Mouse (Mus musculus): ENCODE measurements around the gene Sdad1. TPM values are rescaled to one million over a fixed set of nuclear protein-coding genes. Genes with fewer than 3 reads are reported as not detected.
"Not testable (repeated sequence)": the region's sequence is repeated elsewhere in the genome, so short reads cannot be mapped to it uniquely, and the experiment has no call there.

The Sdad1 gene
- polyA plus RNA-seq (2016; fragmentation: Nextera tagmentation; extraction: Ambion mirVana): 59.4 and 63.0 TPM in 2 replicates

- Histone ChIP-seq H3K4me1 (peaks cover 23% of the 10 kb centered on the region), H3K27ac (peak within 1 kb of the TSS; percentile 86)
- DNase-seq (ENCODE audit: extremely low spot score, low spot score): peak; percentile 93
These were observed at the start of gene Sdad1 for GRCm38 (mm10) chr5:92309681-92310511. Gene Sdad1, minus strand, starts transcription at chr5:92310479.

GRCm38 (mm10) chr5:92358767-92359455 lies 48.6 kb upstream of the Sdad1 start:
- Histone ChIP-seq H3K36me3 (replicated peaks) (no peaks in the 10 kb centered on the region), H3K27me3 (ENCODE audit: poor library complexity, severe bottlenecking) (no peaks in the 10 kb centered on the region), H3K4me1 (peaks cover 5% of the 10 kb centered on the region), H3K9me3 (no peaks in the 10 kb centered on the region), H3K27ac (no peak overlapping the region), H3K4me3 (no peak overlapping the region)
- 85% methylated on average over 11 of the region's 11 CpGs for WGBS
- no peak for DNase-seq (ENCODE audit: extremely low spot score, low spot score)

More at GRCm38 (mm10) chr5:92309681-92310511, at the start of gene Sdad1:
- H3K4me3 ChIP-seq: peak within 1 kb of the TSS; percentile 68
- no peaks in the 10 kb centered on the region for H3K9me3 ChIP-seq
- peaks cover 26% of the 10 kb centered on the region for H3K36me3 ChIP-seq (replicated peaks)
- no peaks in the 10 kb centered on the region for H3K27me3 ChIP-seq (ENCODE audit: poor library complexity, severe bottlenecking)
- WGBS: 2% methylated on average over 41 of the region's 41 CpGs

GRCm38 (mm10) chr5:92358033-92358432 lies 47.8 kb upstream of the Sdad1 start:
- Histone ChIP-seq H3K4me3 (no peak overlapping the region), H3K27me3 (ENCODE audit: poor library complexity, severe bottlenecking) (no peaks in the 10 kb centered on the region), H3K9me3 (no peaks in the 10 kb centered on the region), H3K4me1 (peaks cover 4% of the 10 kb centered on the region), H3K27ac (no peak overlapping the region), H3K36me3 (replicated peaks) (no peaks in the 10 kb centered on the region)
- 60% methylated on average over 12 of the region's 12 CpGs for WGBS
- no peak for DNase-seq (ENCODE audit: extremely low spot score, low spot score)

- Histone ChIP-seq H3K27me3 (ENCODE audit: poor library complexity, severe bottlenecking) (peaks cover 9% of the 10 kb centered on the region), H3K36me3 (replicated peaks) (no peaks in the 10 kb centered on the region), H3K4me1 (peaks cover 7% of the 10 kb centered on the region), H3K9me3 (no peaks in the 10 kb centered on the region), H3K4me3 (no peak overlapping the region), H3K27ac (no peak overlapping the region)
- no peak for DNase-seq (ENCODE audit: extremely low spot score, low spot score)
- 58% methylated on average over 11 of the region's 11 CpGs for WGBS
These were observed 43.2 kb upstream of the Sdad1 start for GRCm38 (mm10) chr5:92353517-92353916.

- H3K27ac ChIP-seq; DNase-seq (ENCODE audit: extremely low spot score, low spot score); H3K4me3 ChIP-seq; H3K36me3 ChIP-seq (replicated peaks); H3K9me3 ChIP-seq: not testable (repeated sequence)
- Histone ChIP-seq H3K27me3 (ENCODE audit: poor library complexity, severe bottlenecking) (peaks cover 17% of the 10 kb centered on the region), H3K4me1 (peaks cover 11% of the 10 kb centered on the region)
- WGBS: 82% methylated on average over 4 of the region's 4 CpGs
These were observed 42.4 kb upstream of the Sdad1 start for GRCm38 (mm10) chr5:92352716-92353115.

- DNase-seq (ENCODE audit: extremely low spot score, low spot score): no peak
- no peak overlapping the region for H3K4me3 ChIP-seq
- H3K27ac ChIP-seq: no peak overlapping the region
- no peaks in the 10 kb centered on the region for H3K36me3 ChIP-seq (replicated peaks)
- no peaks in the 10 kb centered on the region for H3K9me3 ChIP-seq
- peaks cover 11% of the 10 kb centered on the region for H3K4me1 ChIP-seq
- peaks cover 20% of the 10 kb centered on the region for H3K27me3 ChIP-seq (ENCODE audit: poor library complexity, severe bottlenecking)
- 86% methylated on average over 7 of the region's 7 CpGs for WGBS
These were observed 39.5 kb upstream of the Sdad1 start for GRCm38 (mm10) chr5:92349731-92350130.

GRCm38 (mm10) chr5:92348794-92349413 lies 38.6 kb upstream of the Sdad1 start, which contains the start of gene Cxcl10:
Gene Cxcl10, minus strand, starts transcription at chr5:92348889.
- no peak within 1 kb of the TSS for H3K27ac ChIP-seq
- no peak for DNase-seq (ENCODE audit: extremely low spot score, low spot score)
- no peaks in the 10 kb centered on the region for H3K36me3 ChIP-seq (replicated peaks)
- H3K27me3 ChIP-seq (ENCODE audit: poor library complexity, severe bottlenecking): peaks cover 20% of the 10 kb centered on the region
- peak within 1 kb of the TSS; percentile 27 for H3K4me3 ChIP-seq
- 34% methylated on average over 14 of the region's 14 CpGs for WGBS
- H3K4me1 ChIP-seq: peaks cover 11% of the 10 kb centered on the region
- H3K9me3 ChIP-seq: no peaks in the 10 kb centered on the region

GRCm38 (mm10) chr5:92345006-92345405 lies 34.7 kb upstream of the Sdad1 start:
- no peaks in the 10 kb centered on the region for H3K36me3 ChIP-seq (replicated peaks)
- WGBS: 90% methylated on average over 8 of the region's 8 CpGs
- H3K27ac ChIP-seq: no peak overlapping the region
- H3K4me1 ChIP-seq: peaks cover 8% of the 10 kb centered on the region
- no peak for DNase-seq (ENCODE audit: extremely low spot score, low spot score)
- peaks cover 20% of the 10 kb centered on the region for H3K27me3 ChIP-seq (ENCODE audit: poor library complexity, severe bottlenecking)
- H3K9me3 ChIP-seq: no peaks in the 10 kb centered on the region
- no peak overlapping the region for H3K4me3 ChIP-seq

GRCm38 (mm10) chr5:92340606-92341005 lies 30.3 kb upstream of the Sdad1 start:
- Histone ChIP-seq H3K27ac (no peak overlapping the region), H3K4me1 (no peaks in the 10 kb centered on the region), H3K36me3 (replicated peaks) (no peaks in the 10 kb centered on the region), H3K9me3 (no peaks in the 10 kb centered on the region), H3K4me3 (no peak overlapping the region), H3K27me3 (ENCODE audit: poor library complexity, severe bottlenecking) (no peaks in the 10 kb centered on the region)
- no peak for DNase-seq (ENCODE audit: extremely low spot score, low spot score)
- 81% methylated on average over 4 of the region's 4 CpGs for WGBS

GRCm38 (mm10) chr5:92336743-92337142 lies 26.5 kb upstream of the Sdad1 start:
- Histone ChIP-seq H3K27ac (no peak overlapping the region), H3K4me1 (no peaks in the 10 kb centered on the region), H3K27me3 (ENCODE audit: poor library complexity, severe bottlenecking) (no peaks in the 10 kb centered on the region), H3K9me3 (no peaks in the 10 kb centered on the region), H3K4me3 (no peak overlapping the region), H3K36me3 (replicated peaks) (no peaks in the 10 kb centered on the region)
- WGBS: 86% methylated on average over 3 of the region's 3 CpGs
- DNase-seq (ENCODE audit: extremely low spot score, low spot score): no peak

- H3K4me3 ChIP-seq: no peak overlapping the region
- no peak overlapping the region for H3K27ac ChIP-seq
- H3K27me3 ChIP-seq (ENCODE audit: poor library complexity, severe bottlenecking): no peaks in the 10 kb centered on the region
- no peak for DNase-seq (ENCODE audit: extremely low spot score, low spot score)
- no peaks in the 10 kb centered on the region for H3K9me3 ChIP-seq
- H3K36me3 ChIP-seq (replicated peaks): no peaks in the 10 kb centered on the region
- WGBS: 83% methylated on average over 9 of the region's 9 CpGs
- H3K4me1 ChIP-seq: no peaks in the 10 kb centered on the region
These were observed 22.1 kb upstream of the Sdad1 start for GRCm38 (mm10) chr5:92332359-92332840.

- H3K9me3 ChIP-seq: no peaks in the 10 kb centered on the region
- no peaks in the 10 kb centered on the region for H3K27me3 ChIP-seq (ENCODE audit: poor library complexity, severe bottlenecking)
- H3K4me3 ChIP-seq: no peak within 1 kb of the TSS
- 92% methylated on average over 17 of the region's 17 CpGs for WGBS
- no peak within 1 kb of the TSS for H3K27ac ChIP-seq
- DNase-seq (ENCODE audit: extremely low spot score, low spot score): no peak
- H3K36me3 ChIP-seq (replicated peaks): no peaks in the 10 kb centered on the region
- no peaks in the 10 kb centered on the region for H3K4me1 ChIP-seq
These were observed 21.5 kb upstream of the Sdad1 start, which contains the start of gene Art3 for GRCm38 (mm10) chr5:92331635-92332338. Gene Art3, plus strand, starts transcription at chr5:92331827.
